Mouse (Mus musculus) cerebral cortex, adult 2 months (tissue): Measurements from ENCODE around the gene Ctsj.

Experiments
- WGBS: fragments of 180-500 bp; shearing (Covaris S2); methylation state at CpG from one replicate; pipeline ENCODE4 v1.1.7; 2018; 5-methylcytosine and 5-hydroxymethylcytosine counted together

The Ctsj gene

DNA sequence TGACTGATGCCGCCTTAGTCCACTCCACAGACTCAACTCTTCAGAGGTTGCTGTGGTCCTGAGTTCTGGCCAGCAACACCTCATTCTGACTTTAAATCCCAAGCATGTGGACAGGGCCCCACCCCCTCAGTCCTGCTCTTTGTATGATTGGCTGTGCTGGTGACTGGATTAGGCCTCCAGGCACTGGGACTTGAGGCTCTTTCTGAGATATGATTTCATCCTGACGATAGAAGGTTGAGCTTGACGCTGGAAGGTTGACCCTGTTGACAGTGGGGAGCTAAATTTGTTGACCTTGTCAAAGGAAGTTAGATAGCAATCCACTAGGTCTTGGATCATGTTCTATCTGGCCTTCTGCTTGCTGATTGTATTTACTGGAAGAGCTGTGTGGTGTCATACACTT is at the start of gene Ctsj:
Gene Ctsj, minus strand, starts transcription at position 101 of the 400 bp plus-strand sequence.
- 84% methylated on average over 3 of the region's 3 CpGs for WGBS

DNA sequence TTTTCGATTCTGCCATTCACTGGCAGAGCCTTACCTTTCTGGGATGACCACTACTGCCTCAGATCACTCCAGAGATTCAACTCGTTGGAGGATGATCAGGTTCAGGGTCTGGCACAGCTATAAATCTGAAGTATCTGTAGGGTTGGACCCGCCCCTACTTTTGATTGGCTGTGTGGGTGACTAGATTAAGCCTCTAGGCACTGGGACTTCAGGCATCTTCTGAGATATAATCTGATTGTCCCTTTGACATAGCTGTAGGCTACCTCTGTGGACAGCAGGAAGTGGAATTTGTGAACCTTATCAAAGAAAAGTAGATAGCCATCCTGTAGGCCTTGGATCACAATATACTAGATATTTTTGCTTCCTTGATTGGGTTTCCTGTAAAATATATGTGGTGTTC is 34.8 kb upstream of the Ctsj start, which contains the start of gene Ctsq:
Gene Ctsq, minus strand, starts transcription at position 101 of the 400 bp plus-strand sequence.
- 50% methylated on average over 3 of the region's 3 CpGs for WGBS

DNA sequence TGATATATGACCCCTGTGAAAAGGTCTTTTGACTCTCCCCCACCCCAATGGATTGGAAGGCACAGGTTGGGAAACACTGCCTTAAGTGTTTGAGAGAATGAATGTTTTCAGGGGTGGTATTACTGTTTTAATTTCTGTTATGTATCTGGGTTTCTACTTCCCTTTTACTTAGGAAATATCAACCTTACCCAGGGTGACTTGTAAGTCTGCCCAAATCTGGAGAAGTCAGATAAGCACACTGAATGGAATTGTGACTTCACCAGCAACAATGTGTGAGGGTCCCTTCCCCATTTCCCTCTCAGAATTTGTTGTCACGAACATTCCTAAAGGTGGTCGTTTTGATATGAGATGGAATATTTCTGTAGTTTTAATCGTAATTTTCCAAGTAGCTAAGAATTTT is 17.0 kb upstream of the Ctsj start:
- WGBS = 87% methylated on average over 3 of the region's 3 CpGs

DNA sequence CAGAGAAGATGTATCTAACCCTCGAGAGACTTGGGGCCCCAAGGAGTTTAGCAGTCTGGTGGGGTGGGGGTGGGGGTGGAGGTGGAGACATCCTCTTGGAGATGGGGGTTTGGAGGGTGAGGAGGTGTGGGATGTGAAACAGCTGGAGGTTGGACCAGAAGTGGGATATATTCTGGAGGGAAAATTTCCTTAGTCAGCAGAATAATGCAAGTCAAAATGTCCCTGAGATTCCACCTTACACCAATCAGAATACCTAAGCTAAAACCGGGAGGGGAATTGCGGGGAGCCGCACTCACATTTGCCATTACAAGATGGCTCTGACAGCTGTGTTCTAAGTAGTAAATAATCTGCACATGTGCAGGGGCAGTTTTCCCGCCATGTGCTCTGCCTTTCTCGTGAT is 16.1 kb upstream of the Ctsj start:
- WGBS = 90% methylated on average over 6 of the region's 6 CpGs

DNA sequence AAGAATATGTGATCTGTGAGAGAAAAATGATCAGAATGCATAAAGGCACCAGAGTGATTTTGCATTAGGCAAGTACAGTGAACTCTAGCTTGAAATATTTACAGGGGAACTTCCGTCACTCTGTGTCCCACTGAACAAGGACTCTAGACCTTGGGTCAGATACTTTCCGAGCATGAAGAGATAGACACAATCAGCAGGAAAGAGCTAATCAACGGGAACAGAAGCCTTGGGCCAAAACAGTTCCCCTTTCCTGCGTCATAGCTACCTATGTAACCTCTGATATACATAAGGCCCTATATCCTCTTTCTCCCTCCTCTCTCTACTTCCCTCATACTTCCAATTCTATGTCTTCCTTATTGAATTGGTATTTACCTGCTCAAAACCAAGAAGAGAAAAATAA is 4.4 kb upstream of the Ctsj start:
- 76% methylated on average over 4 of the region's 4 CpGs for WGBS

DNA sequence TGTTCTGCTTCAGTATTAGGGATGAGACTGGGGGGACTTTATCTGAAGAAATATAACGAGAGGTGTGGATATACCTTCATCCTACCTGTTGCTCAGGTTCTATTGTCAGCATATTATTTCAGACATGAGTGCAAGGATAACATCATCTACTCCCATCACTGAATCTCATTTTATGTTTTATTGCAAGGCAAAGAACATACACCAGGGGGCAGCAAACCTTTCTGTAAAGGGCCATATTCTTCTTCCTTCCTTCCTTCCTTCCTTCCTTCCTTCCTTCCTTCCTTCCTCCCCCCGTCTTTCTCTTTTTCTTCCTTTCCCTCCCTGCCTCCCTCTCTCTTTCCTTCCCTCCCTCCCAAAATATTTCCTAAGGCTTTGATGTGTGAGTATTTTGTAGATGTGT is 8.2 kb downstream of the Ctsj start:
- 44% methylated on average over 2 of the region's 2 CpGs for WGBS

DNA sequence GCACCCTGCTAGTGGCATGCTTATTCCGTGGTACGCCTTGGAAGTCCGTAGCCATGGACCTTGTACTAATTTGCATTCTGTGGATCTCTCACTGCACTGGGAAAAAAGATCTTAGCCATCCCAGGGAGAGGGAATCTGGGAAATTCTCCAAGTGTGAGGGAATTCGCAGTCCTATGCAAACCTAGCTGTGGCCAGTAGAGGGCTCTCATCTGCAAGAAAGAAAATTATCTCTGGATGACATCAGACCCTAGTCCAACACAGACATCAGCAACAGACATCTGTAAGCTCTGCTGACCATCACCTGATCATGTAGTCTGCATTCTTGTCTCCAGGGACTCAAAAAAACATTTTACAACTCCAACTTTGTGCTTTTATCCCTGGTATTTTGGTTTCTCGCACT is 18.8 kb downstream of the Ctsj start:
- WGBS = 84% methylated on average over 4 of the region's 5 CpGs

DNA sequence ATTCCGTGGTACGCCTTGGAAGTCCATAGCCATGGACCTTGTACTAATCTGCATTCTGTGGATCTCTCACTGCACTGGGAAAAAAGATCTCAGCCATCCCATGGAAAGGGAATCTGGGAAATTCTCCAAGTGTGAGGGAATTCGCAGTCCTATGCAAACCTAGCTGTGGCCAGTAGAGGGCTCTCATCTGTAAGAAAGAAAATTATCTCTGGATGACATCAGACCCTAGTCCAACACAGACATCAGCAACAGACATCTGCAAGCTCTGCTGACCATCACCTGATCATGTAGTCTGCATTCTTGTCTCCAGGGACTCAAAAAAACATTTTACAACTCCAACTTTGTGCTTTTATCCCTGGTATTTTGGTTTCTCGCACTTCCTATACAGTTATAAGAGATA is 33.4 kb downstream of the Ctsj start:
- WGBS = 77% methylated on average over 4 of the region's 4 CpGs

DNA sequence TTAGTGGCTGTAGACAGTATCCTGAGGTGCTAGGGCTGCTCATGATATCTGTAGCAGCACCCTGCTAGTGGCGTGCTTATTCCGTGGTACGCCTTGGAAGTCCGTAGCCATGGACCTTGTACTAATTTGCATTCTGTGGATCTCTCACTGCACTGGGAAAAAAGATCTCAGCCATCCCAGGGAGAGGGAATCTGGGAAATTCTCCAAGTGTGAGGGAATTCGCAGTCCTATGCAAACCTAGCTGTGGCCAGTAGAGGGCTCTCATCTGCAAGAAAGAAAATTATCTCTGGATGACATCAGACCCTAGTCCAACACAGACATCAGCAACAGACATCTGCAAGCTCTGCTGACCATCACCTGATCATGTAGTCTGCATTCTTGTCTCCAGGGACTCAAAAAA is 41.8 kb downstream of the Ctsj start:
- WGBS = 30% methylated on average over 5 of the region's 5 CpGs

DNA sequence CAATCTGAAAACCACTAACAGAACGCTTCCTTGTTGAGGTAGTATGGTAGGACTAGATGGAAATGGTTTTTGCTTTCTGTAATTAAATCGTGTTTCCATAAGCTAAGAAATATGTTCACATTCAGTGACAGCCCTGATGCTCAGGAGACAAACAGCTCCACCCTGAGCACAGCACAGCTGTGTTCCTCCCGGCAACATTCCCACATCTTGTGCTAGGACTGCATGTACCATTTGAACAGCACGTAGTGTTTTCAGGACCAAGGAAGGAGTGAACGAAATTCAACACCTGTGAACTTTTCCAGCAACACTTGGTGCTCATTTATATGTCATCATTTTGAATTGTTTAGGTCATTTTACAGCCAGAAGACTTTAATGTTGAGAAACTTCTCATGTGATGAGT is 44.1 kb downstream of the Ctsj start:
- WGBS = 71% methylated on average over 5 of the region's 5 CpGs
